Mouse (Mus musculus) kidney, embryonic 16.5 days (tissue): Measurements from ENCODE around the gene Pram1. TPM values are rescaled to one million over a fixed set of nuclear protein-coding genes. Genes with fewer than 3 reads are reported as not detected.

ENCODE experiments used
- ATAC-seq: fragments of 200-750 bp; cut with Nextera tagmentation; 2 replicates; pipeline ENCODE4 v1.8.0; 2017; ENCODE audit warnings: moderate TSS enrichment; ENCODE audit not compliant: low FRiP score, low TSS enrichment
- H3K27ac ChIP-seq: fragments of 300-500 bp; sonication (generic); 2 replicates; pipeline ENCODE4 v1.5.1; 2014; ENCODE audit warnings: low read length
- H3K27me3 ChIP-seq: fragments of 300-500 bp; sonication (generic); 2 replicates; pipeline ENCODE4 v1.6.1; 2014; ENCODE audit warnings: low read length, control low read depth, mixed read lengths; ENCODE audit not compliant: insufficient read depth
- H3K36me3 ChIP-seq: fragments of 300-500 bp; sonication (generic); 2 replicates; pipeline ENCODE4 v1.6.1; 2014; ENCODE audit warnings: low read length, control low read depth, mixed read lengths; ENCODE audit not compliant: insufficient read depth
- H3K4me1 ChIP-seq: fragments of 300-500 bp; sonication (generic); 2 replicates; pipeline ENCODE4 v1.6.1; 2014; ENCODE audit warnings: low read length, control low read depth, mixed read lengths; ENCODE audit not compliant: insufficient read depth
- H3K4me2 ChIP-seq: fragments of 300-500 bp; sonication (generic); replicated peaks from 2 replicates; pipeline ENCODE4 v1.6.1; 2014; ENCODE audit warnings: low read depth, low read length
- H3K4me3 ChIP-seq: fragments of 300-500 bp; sonication (generic); 2 replicates; pipeline ENCODE4 v1.5.1; 2014; ENCODE audit warnings: mild to moderate bottlenecking, low read length
- H3K9ac ChIP-seq: fragments of 300-500 bp; sonication (generic); replicated peaks from 2 replicates; pipeline ENCODE4 v1.6.1; 2014; ENCODE audit warnings: low read length
- H3K9me3 ChIP-seq: fragments of 300-500 bp; sonication (generic); 2 replicates; pipeline ENCODE4 v1.6.1; 2016; ENCODE audit warnings: low read length, control low read depth
- WGBS: fragments of 180-500 bp; shearing (Covaris S2); extraction: QIAGEN DNeasy Blood & Tissue Kit; methylation state at CpG from one replicate; pipeline ENCODE4 v1.1.7; 2014; 5-methylcytosine and 5-hydroxymethylcytosine counted together
- polyA plus RNA-seq: library from polyadenylated mRNA; unstranded; fragments of >200 nt; fragmentation: Nextera tagmentation; extraction: Ambion mirVana; gene quantifications from 2 replicates; pipeline ENCODE4 v1.2.1, GENCODE M21; 2015

Pram1 gene
- polyA plus RNA-seq, 1 experiment from 2014 or later, result 0.31 TPM

DNA sequence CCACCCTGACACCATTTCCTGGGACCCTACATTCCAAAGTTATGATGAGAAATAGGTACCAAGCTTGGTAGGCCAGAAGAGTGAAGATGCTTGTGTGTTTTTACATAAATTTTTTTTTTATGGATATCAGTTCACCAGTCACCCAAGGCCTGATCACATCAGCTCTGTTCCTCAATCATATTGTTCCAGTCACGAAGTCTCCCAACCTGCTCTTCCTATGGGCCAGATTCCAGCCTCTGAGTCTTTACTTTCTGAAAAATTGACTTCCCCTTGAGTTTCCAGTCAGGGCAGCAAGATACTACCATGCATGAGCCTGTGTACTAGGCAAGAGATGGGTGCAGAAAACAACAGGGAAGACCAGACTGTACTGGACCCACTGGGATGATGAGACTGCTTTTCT, 48.9 kb downstream of the Pram1 start, which contains the start of gene Hnrnpm:
Gene Hnrnpm, minus strand, starts transcription at position 101 of the 400 bp plus-strand sequence.
- H3K9ac ChIP-seq, result peak within 1 kb of the TSS; percentile 99
- peak within 1 kb of the TSS; percentile 98 for H3K4me3 ChIP-seq
- H3K9me3 ChIP-seq, result no peaks in the 10 kb centered on the region
- WGBS, result 82% methylated on average over 1 of the region's 1 CpGs
- no peak within 1 kb of the TSS for H3K27ac ChIP-seq
- no peak for ATAC-seq
- H3K4me1 ChIP-seq, result peaks cover 25% of the 10 kb centered on the region
- no peaks in the 10 kb centered on the region for H3K27me3 ChIP-seq
- peaks cover 4% of the 10 kb centered on the region; the same call in 1 of the 2 replicates for H3K36me3 ChIP-seq
- peak within 1 kb of the TSS; percentile 48 for H3K4me2 ChIP-seq

Other genes starting within 250 kb of the Pram1 start
- gene Zfp101, start 243.4 kb upstream of the Pram1 start, polyA plus RNA-seq, result 15.9 and 18.9 TPM in 2 replicates
- not detected in 2 replicates for gene Actl9, start 205.2 kb upstream of the Pram1 start, polyA plus RNA-seq
- 73.5 and 81.7 TPM in 2 replicates for gene Adamts10, start 113.9 kb upstream of the Pram1 start, polyA plus RNA-seq
- 2.1 and 2.7 TPM in 2 replicates for gene Myo1f, start 82.3 kb upstream of the Pram1 start, polyA plus RNA-seq
- gene Zfp414, start 9.0 kb upstream of the Pram1 start, polyA plus RNA-seq, result 46.3 and 58.4 TPM in 2 replicates
- gene Hnrnpm, start 48.8 kb downstream of the Pram1 start, polyA plus RNA-seq, result 390 and 407 TPM in 2 replicates
- gene March2, start 80.6 kb downstream of the Pram1 start, polyA plus RNA-seq, result 58.4 and 61.9 TPM in 2 replicates
- gene Rab11b, start 122.5 kb downstream of the Pram1 start, polyA plus RNA-seq, result 245 and 303 TPM in 2 replicates
- 28.4 and 29.5 TPM in 2 replicates for gene Angptl4, start 143.8 kb downstream of the Pram1 start, polyA plus RNA-seq
- 65.0 and 73.5 TPM in 2 replicates for gene Kank3, start 172.5 kb downstream of the Pram1 start, polyA plus RNA-seq
- gene Rps28, start 186.5 kb downstream of the Pram1 start, polyA plus RNA-seq, result 796 and 818 TPM in 2 replicates
- 480 and 498 TPM in 2 replicates for gene Ndufa7, start 186.5 kb downstream of the Pram1 start, polyA plus RNA-seq
- gene Cd320, start 205.0 kb downstream of the Pram1 start, polyA plus RNA-seq, result 120 and 122 TPM in 2 replicates
- not detected in 2 replicates for gene Gm7029, start 235.8 kb downstream of the Pram1 start, polyA plus RNA-seq